Mouse (Mus musculus): Measurements from ENCODE around the gene Ift80.

GRCm38 (mm10) chr3:68895426-68895825, 108.9 kb downstream of the Ift80 start:
- TF ChIP-seq GATA1 (IDR thresholded peaks at IDR 0.05; ENCODE audit: low read length) = no peak
- no peak for TF ChIP-seq TAL1 (IDR thresholded peaks at IDR 0.05; ENCODE audit: low read length)

Measured in erythroblast, embryonic 14.5 days (primary cell).